Mouse (Mus musculus) megakaryocyte, adult 5-6 weeks (primary cell): ENCODE measurements around the gene Zfp692. TPM values are rescaled to one million over a fixed set of nuclear protein-coding genes. Genes with fewer than 3 reads are reported as not detected.

ENCODE experiments used
- ATAC-seq: 2 replicates; pipeline ENCODE4 v1.8.0; 2016; ENCODE audit warnings: mild to moderate bottlenecking, inconsistent platforms; ENCODE audit not compliant: poor library complexity, severe bottlenecking
- total RNA-seq, 2 experiments: library from RNA; stranded (forward) in 1 of 2; stranded (reverse) in 1 of 2; fragments of 153-499, 151-499 nt in 1 of 2; fragments of 221-1000, 200-1000 nt in 1 of 2; gene quantifications; 2 replicates each; pipeline versions ENCODE4 v1.2.3 to v1.2.4; 2015 to 2017

The Zfp692 gene
- total RNA-seq, 2 experiments from 2014 or later: 5.6 to 8.6 TPM

DNA sequence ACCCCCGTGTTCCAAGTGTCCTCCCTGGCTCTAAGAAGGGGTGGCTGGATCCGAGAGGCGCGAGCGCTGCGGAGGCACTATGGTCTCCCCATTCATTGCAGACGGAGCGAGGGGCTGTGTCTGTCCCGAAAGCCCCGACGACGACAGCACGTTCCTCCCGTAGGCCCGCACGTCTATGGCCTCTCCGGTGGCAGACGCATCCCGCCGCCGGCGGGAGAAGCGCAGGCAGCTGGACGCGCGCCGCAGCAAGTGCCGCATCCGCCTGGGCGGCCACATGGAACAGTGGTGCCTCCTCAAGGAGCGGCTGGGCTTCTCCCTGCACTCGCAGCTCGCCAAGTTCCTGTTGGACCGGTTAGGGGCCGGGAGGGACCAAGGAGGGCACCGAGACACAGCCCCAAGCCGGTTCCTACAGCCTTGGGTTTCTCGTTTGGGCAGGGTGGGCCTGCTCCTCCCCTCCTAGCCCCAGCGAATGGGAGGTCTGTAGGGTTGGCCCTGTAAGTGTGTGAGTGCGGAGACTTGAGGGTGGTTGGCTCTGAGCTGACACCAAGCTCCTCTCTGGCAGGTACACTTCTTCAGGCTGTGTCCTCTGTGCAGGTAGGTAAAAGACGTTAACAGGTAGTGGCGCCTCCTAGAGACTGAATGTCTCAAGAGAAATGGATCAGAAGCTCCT is 677 bp downstream of the Zfp692 start:
- ATAC-seq: peak; percentile 39

DNA sequence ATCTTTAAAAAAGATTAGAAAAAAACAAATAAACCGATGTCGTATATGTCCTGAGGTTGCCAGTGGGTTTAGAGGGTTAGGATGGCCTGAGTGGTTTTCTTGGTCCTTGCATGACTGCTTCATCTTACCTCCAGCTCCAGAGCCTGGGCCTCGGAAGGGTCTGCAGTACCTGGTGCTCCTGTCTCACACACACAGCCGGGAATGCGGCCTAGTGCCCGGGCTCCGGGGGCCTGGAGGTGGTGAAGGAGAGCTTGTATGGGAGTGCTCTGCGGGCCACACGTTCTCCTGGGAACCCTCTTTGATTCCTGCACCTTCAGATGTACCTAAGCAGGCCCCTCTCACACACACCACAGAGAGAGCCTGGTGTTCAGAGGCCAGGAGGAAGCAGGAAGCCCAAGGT is 1.8 kb downstream of the Zfp692 start:
- ATAC-seq: no peak

DNA sequence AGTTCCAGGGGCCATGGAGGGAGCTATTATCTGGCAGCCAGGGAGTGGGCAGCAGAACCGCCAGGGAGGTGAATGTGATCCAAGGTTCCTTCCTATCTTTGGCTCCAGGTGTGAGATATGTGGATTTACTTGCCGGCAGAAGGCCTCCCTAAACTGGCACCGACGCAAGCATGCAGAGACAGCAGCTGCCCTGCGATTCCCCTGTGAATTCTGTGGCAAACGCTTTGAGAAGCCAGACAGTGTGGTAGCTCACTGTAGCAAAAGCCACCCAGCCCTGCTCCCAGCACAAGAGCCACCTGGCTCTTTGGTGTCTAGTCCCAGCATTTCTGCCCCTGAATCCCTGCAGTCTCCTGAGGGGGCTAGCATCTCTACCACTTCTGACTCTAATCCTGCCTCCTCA is 7.2 kb downstream of the Zfp692 start:
- no peak for ATAC-seq

DNA sequence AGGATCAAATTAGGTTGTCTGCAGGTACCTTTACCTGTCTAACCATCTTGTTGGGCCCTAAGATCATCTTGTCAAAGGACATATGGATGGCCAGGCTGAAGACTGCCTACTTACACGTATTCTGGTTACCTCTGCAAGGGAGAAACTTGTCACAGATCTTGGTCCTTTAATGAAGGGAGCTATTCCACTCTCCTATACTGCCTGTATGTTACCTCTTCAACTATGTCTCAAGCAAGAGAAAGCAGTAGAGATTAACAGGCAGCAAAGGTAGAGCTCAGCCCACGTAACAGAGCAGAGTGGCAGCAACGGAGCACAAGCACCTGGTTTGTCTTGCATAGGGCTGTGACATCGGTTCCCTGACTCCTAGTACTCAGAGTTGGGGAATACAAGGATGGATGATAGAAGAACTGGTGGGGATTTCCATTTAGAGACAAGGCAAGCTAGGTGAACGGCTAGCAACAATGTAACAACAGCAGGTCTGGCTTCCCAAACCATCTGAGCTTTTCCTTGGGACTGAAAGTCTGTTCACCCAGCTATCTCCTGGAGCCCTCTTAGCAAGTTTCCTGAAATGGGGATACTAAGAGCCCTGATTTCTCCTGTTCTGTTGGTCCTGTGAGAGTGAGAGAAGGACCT is 8.8 kb downstream of the Zfp692 start:
- no peak for ATAC-seq

DNA sequence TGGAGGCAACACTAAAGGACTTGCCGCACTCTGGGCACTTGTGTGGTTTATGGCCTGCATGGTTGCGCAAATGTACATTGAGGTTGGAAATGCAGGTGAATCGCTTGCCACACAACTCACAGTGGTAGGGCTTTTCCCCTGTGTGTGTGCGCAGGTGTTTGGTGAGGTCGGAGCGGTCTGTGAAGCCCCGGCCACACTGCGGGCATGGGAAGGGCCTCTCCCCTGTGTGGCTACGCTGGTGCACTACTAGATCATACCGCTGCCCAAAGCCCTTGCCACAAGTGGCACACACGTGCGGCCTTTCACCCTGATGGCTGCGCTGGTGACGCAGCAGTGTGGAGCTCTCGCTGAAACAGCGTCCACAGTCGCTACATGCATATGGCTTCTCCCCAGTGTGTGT is 9.5 kb downstream of the Zfp692 start:
- ATAC-seq: no peak

DNA sequence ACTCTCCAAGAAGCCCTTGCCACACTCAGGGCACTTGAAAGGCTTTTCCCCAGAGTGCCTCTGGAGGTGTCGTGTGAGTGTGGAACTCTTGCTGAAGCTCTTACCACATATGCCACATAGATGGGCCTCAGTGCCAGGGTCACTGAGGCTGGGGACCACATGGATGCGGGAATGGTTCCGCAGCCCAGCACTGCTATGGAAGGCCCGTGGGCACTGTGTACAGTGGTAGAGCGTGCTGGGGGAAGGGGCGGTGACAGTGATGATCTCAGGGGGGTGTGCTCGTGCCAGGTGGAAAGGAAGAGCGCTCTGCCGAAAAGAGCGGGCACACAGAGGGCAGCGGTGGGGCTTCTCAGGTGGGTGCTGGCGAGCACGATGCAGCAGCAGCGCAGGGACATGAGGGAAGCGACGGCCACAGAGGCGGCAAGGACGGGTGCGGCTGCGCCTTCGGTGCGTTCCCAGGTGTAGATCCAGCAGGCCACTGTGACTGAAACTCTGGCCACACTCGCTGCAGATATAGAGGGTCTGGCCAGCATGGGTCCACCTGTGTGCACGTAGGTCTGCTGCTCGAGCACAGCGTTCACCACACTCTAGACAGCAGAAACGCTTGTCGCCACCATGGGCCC is 10.0 kb downstream of the Zfp692 start:
- ATAC-seq: no peak

DNA sequence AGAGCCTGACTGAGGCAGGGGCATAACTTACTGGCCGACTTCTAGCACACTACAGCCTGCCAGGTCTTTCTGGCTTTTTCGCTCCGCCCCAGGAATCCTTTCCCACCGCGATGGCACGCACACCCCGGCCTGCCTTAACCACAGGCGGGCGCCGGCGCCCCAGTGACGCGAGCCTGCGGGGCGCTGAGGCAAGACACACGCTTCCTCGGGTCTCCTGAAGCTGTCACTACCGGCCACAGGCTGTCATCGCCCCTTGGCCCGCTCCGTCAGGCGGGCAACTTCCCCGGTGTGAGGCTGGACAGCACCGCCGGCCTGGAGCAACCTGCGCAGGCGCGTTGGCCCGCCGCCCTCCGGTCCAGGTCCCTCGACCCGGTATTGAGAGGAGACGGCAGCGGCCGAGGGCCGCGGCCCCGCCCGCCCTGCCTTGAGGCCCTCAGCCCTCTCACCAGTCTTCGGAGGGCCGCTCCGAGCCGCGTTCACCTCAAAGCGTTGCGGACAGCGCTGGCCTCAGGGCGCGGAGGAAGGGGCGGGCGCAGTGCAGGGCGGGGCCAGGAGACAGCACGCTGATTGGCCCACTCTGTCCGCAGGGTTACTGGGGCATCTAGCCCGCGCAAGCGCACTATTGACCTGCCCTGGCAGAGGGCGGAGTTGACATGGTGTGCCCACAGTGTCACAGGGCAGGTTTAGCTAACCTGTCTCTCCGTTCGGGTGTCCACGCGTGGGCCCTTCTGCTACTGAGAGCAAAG is 16.1 kb downstream of the Zfp692 start:
- ATAC-seq: peak; percentile 92

DNA sequence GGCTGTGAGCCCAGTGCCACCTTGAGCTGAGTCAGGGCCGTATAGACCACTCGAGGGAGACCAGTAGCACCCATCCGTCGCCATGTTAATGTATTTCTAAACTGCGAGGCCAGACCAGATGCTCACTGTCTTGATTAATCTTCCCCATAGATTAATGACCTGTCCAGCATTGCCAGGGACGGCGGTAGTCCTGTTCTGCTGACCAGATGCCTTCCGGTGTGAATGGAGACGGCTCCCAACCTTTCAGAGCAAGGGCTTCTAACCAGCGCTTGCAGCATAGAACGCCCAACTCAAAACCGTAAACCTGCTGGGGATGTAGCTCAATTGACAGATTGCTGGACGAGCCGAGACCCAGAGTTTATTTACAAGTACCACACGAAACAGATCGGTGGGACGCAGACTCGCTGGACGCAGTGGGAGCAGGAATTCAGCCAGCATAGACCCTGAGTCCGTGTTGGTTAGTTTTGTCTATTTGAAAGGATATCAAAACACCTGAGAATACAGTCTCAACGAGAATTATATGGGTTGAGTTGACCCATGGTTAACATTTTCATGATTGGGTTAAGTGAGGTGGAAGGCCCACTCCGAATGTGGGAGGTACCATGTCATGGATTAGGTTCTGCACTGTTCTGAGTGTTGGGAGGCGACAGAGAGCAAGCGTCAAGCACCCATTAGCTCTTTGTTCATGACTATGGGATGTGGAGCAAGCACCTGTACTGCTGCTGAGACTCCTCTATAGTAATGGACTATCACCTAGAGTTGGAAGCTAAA is 16.9 kb downstream of the Zfp692 start:
- ATAC-seq: no peak

DNA sequence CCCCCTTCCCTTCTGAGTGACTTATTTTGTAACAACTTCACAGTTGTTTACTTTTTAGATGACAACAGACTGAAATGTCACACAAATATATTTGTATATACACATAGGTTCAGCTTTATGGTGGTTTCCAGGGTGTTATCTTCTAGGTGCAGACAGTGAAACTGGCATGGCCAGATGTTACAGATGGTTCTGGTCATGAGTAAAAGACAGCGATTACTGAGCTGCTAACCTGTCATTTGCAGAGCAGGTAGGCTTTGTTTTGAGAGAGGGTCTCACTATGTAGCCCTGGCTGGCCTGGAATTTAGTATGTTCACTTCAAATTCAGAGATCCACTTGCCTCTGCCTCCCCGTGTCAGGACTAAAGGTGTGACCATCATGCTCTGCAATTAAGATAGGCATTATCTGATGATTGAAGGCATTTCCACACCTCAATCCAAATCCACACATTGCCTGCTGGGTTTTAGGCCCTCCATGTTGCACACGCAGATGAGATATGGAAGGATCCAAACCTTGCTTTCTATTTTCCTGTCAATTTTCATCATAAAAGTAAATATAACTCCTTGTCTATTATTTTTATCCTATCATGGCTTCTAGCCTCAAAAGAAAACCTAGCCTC is 17.9 kb downstream of the Zfp692 start:
- ATAC-seq: no peak

DNA sequence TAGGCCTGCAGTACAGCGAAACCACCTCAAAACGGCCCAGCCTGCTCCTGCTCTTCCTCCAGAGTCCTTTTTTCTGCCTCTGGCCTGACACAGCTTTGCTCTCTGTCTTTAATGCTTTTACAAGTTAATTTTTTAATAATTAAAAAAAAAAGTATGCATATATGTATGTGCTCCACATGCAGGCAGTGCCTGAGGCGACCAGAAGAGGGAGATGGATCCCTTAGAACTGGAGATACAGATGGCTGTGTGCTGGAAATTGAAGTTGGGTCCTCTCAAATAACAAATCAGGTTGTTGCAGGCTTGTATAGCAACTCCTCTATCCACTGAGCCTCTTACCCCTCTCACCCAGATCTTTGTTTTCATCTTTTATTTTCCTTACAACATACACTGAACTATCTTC is 19.9 kb downstream of the Zfp692 start:
- ATAC-seq: no peak

DNA sequence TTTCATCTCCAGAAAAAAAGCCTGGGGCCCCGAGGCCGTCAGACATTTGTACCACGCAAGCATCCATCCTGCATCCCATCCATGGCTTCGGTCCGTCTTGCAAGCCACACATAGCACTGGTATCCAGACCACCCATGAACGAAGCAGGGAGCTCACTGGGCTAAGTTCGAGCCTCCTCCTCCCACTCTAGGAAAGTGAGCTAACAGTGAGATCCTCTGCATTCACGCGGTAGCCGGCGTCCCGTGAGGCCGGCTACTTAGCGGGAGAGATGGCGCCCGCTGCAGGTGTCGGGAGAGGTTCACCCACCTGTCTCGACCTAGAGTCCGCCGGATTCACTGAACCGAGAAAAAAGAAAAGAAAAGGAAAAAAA is 23.0 kb downstream of the Zfp692 start:
- peak; percentile 41 for ATAC-seq

DNA sequence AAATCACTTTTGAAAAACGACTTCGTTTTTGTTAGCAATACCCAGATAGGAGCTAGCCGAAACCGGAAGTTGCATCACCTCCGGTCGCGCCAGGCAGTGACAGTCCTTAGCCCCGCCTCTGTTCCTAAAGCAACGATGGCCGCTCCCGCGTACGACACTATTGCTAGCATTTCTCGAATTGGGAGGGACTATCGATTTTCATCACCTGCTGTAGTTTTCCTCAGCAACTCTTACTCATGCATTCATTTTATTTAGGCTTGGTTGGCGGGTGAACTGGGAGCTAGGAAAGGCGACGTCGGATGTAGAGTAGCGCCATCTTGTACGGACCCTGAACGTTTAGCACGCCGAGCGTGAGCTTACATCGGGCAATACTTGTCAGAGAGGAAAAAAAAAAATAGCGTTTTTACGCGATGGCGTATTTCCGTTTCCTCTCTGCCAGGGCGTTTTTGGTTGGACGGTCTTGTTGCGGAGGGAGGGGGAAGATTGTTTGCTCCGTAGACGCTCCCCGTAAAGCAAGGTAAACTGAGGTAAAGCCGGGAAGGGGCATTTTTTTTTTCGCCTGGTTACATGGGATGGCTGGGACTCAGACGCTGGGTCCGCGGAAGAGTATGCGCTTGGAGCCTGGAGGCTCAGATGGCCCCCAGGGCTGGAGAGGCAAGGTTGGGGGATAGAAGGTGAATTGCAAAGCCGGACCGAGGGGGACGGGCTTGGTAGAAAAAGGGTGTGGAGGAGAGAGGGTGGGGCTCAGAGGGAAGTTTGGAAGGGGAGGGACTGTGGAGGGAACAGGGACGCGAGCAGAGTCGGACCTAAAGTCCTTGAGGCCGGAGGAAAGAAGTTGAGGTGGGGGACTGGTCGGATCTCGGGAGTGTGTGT is 23.6 kb downstream of the Zfp692 start, which contains the start of the genes Zfp672 and Sh3bp5l:
Zfp672 (minus strand) TSS at position 64 of the 873 bp plus-strand sequence.
Sh3bp5l (plus strand) TSS at position 449 of the 873 bp plus-strand sequence.
- peak; percentile 90 for ATAC-seq

DNA sequence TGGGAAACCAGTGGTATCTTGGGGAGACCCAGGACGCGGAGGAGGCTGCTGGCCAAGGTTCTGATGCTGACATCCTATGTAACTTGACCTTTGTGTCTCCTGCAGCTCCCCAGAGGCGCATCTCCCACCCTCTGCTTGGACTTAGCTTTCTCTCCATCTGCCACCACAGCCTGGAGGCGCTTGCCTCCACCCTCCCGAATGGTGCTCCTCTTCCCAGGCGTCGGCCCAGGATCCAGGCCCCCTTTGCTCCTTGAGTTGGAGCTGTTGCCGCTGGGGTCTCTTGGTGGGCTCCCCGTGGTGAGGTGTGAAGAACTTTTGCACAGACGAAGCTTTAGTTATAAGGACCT is 24.3 kb downstream of the Zfp692 start:
- no peak for ATAC-seq

DNA sequence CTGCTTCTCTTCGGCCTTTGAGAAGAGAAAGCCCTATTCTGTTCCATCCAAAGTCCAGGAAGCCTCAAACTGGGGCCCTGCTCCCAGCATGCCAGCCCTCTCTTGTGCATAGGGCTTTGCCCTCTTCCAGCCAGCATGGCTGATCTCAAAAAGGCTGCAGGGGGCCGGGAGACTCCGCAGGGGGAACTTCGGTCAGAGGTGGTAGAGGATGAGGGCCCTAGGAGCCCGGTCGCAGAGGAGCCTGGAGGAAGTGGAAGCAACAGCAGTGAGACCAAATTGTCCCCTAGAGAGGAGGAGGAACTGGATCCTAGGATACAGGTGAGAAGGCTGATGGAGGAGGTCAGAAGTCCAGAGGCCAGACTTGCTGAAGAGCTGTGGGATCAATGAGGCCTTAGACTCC is 24.7 kb downstream of the Zfp692 start:
- no peak for ATAC-seq

DNA sequence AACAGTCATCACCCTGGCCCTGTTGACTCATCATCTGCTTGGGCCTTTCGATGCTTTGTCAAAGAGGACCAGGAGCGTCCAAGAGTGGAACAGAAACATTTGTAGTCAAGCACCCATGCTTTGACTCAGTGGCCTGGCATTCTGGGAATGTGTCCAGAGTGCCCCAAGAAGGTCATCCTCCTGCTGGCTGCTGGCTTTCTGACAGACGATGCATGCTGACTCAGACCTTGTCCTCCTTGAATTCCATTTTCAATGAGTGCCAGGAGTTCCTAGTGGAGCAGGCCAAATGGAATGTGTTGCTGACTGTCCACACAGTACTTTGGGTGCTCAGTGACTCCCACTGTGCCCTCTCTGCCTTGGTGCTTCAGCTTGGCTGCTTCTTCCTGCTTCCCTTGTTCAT is 27.9 kb downstream of the Zfp692 start:
- no peak for ATAC-seq

DNA sequence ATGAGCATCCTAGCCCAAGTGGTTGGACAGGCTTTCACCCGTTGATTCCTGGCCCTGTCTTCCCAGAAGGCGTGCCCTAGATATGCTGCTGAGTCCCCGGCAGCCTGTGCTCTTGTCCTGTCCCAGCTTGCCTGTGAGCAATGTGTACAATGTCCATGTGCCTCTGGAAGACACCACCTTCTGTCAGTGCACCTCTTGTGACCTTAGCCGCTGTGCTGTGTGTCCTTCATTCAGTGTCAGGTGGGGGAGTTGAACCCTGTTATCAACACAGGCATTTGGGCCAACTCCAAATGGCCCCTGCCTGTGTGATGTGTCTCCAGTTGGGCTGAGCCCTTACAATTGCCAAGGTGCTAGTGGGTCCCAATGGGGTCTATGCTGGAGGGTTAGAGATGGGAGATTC is 39.9 kb downstream of the Zfp692 start:
- ATAC-seq: no peak

DNA sequence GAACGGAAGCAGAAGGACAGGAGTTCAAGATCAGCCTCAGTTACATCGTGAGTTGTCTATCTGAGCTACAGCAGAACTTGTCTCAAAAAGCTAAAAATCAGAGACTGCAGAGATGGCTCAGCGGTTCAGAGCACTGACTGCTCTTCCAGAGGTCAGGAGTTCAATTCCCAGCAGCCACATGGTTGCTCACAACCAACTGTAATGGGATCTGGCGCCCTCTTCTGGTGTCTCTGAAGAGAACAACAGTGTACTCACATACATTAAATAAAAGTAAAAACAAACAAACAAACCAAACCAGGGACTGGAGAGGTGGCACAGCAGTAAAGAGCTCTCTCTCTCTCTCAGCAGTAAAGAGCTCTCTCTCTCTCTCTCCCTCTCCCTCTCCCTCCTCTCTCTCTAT is 43.8 kb downstream of the Zfp692 start:
- no peak for ATAC-seq

DNA sequence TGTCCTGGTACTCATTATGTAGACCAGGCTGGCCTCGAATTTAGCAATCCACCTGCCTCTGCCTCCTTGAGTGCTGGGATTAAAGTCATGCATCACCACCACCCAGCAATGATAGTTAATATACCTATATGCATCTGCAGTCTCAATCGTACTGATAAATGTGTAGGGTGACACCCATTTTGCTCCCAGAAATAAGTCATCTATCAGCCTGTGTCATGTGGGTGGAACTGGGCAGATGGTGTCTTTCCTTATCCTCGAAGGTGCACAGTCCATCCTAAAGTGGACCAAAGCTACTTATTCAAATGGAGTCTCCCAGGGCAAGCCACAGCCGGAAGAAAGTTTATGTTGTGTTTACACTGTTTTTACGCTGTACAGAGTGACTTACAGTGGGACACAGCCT is 44.3 kb downstream of the Zfp692 start:
- no peak for ATAC-seq

DNA sequence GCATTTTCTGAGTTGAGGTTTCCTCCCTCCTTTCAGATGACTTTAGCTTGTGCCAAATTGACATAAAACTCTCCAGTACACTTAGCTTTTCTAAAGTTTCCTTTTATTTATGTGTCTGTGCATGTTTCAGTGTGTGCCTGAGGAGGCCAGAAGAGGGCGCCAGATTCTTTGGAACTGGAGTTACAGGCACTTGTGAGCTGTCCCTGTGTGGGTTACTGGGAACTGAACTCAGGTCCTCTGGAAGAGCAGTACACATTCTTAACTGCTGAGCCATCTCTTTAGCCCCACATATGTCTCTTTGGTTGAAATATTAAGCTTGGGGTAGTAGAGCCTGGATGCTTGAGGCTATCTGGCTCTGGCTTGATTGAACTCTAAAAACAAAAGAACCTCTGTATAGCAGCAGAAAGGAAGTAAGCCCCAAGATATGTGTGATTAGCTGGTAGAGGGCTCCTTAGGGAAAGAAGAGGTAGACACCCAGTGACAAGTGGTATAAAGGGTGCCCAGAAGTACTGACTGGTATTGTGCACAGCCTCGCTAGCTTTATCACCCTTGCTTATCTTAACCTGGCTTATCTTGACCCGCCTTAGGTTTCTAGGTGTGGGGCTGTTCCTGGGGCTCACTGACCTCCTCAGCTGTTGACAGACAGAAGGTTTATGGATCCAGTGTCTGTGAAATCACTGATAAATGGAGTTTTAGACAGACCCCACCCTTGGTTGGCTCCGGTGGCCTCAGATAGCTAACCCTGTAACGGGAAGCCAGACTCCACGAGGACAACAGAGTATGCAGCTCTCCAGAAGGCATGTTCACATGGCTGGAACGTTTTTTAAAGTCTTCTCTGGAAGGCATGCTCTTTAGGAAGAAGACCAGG is 46.0 kb downstream of the Zfp692 start:
- ATAC-seq: no peak
